Mouse (Mus musculus): ENCODE results near the gene Usp40.

GRCm38 (mm10) chr1:87936516-87936915 is 71.8 kb downstream of the Usp40 start:
- no peak for TF ChIP-seq FLI1 (IDR thresholded peaks at IDR 0.05; ENCODE audit: low read length)
- no peak for TF ChIP-seq GATA1 (IDR thresholded peaks at IDR 0.05; ENCODE audit: borderline replicate concordance, low read length)

All from megakaryocyte, embryonic 14.5 days (primary cell).